Mouse (Mus musculus) forebrain, embryonic 10.5 days (tissue): ENCODE measurements at regions not wholly inside any gene's neighbourhood (a gene's known extent, or its start where the extent isn't known, plus 50 kb on each side); places are given as distances from the start of the nearest gene placed in this dataset.

Experiments
- DNase-seq: peaks from one replicate; pipeline ENCODE4 v3.0.0-alpha.2; 2017; ENCODE audit warnings: low spot score; ENCODE audit errors: extremely low spot score
- H3K27ac ChIP-seq: fragments of 300-500 bp; sonication (generic); 2 replicates; pipeline ENCODE4 v1.5.1; 2016; ENCODE audit warnings: mild to moderate bottlenecking
- H3K27me3 ChIP-seq: fragments of 300-500 bp; sonication (generic); 2 replicates; pipeline ENCODE4 v1.6.1; 2016; ENCODE audit warnings: mild to moderate bottlenecking; ENCODE audit not compliant: poor library complexity, severe bottlenecking
- H3K36me3 ChIP-seq: fragments of 300-500 bp; sonication (generic); replicated peaks from 2 replicates; pipeline ENCODE4 v1.6.1; 2016; ENCODE audit warnings: mild to moderate bottlenecking, moderate library complexity
- H3K4me1 ChIP-seq: fragments of 300-500 bp; sonication (generic); 2 replicates; pipeline ENCODE4 v1.6.1; 2016
- H3K4me3 ChIP-seq: fragments of 300-500 bp; sonication (generic); 2 replicates; pipeline ENCODE4 v1.5.1; 2016; ENCODE audit warnings: mild to moderate bottlenecking, moderate library complexity
- H3K9me3 ChIP-seq: fragments of 300-500 bp; sonication (generic); 2 replicates; pipeline ENCODE4 v1.6.1; 2016; ENCODE audit warnings: mild to moderate bottlenecking, moderate library complexity
- WGBS: fragments of 180-500 bp; shearing (Covaris S2); methylation state at CpG from one replicate; pipeline ENCODE4 v1.1.7; 2016; 5-methylcytosine and 5-hydroxymethylcytosine counted together

DNA sequence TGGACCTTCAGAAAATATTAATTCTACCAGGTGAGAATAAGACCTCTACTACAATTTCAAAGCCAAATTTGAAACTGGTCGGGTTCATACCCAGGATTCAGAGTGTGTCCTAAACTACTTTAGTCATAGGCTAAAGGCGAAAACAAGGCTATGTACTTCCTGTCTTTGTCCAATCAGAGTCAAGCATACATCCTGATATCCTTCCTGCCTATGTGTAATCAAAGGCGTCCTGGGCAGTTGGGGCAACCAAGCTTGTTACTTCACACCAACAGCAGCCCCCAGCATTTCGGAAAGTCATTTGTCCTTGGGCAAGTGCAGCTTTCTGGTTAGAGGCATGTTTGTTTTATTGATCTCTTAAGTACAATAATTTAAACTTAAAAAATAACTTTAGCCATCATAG is 83.7 kb upstream of the Plcl2 start:
- H3K36me3 ChIP-seq: no peaks in the 10 kb centered on the region
- no peak for DNase-seq
- H3K9me3 ChIP-seq: peaks cover 6% of the 10 kb centered on the region; the same call in 1 of the 2 replicates
- WGBS: 86% methylated on average over 4 of the region's 4 CpGs
- H3K4me1 ChIP-seq: peaks cover 27% of the 10 kb centered on the region
- H3K4me3 ChIP-seq: no peak overlapping the region
- no peaks in the 10 kb centered on the region; the same call in 1 of the 2 replicates for H3K27me3 ChIP-seq
- no peak overlapping the region for H3K27ac ChIP-seq

DNA sequence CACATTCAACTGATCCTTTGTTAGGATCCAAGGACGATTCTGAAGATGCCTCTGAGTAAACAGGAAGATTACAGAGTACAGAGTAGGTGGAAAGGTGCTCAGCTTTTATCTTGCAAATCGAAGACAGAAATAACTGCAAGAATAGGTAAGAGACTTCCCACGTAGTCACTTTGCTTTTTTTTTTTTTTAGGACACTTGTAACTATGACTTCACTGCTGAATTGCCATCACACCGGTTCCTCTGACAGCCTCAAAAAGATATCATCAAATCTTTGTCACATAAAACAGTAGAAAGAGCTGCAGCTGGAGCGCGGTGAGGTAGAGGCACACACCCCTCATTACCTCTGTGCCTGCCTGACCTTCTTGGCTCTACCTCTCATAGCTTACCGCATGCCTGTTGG is 83.1 kb upstream of the Plcl2 start:
- Histone ChIP-seq H3K27ac (peak overlapping the region; percentile 36; the same call in 1 of the 2 replicates), H3K4me3 (no peak overlapping the region), H3K4me1 (peaks cover 27% of the 10 kb centered on the region), H3K36me3 (no peaks in the 10 kb centered on the region), H3K27me3 (no peaks in the 10 kb centered on the region; the same call in 1 of the 2 replicates), H3K9me3 (peaks cover 6% of the 10 kb centered on the region; the same call in 1 of the 2 replicates)
- 79% methylated on average over 7 of the region's 7 CpGs for WGBS
- no peak for DNase-seq

DNA sequence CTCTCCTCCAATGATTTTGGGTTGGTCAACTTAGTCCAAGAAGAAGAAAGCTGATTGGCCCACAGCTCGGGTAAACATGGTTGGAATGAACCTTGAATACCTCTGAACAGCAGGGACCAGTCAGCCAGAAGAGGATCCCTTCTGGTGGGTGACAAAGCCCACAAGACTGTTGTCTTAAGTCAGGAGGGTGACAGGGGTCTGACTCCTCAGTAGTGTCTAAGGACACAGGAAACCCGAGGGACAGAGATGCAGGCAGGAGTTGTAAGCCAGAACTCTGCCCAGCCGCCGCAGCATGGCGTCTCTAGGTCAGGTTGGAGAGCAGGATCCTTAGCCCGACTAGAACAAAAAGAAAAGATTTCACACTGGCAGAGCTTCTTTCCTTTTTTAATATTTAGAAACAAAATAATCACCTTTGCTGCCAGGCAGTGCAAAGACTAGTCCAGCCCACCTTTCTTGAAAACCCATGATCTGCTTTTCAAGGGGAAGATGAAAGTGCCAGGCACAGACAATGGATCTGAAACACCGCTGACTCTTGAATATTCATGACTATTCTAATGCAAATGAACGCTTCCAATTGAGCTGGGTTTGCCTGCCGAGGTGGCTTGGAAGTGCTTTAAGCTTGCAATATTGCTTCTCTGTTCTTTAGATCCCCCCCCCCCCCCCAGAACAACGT is 81.7 kb upstream of the Plcl2 start:
- no peaks in the 10 kb centered on the region for H3K36me3 ChIP-seq
- WGBS: 8% methylated on average over 10 of the region's 10 CpGs
- peak overlapping the region; percentile 86 for H3K27ac ChIP-seq
- H3K27me3 ChIP-seq: no peaks in the 10 kb centered on the region; the same call in 1 of the 2 replicates
- peak; percentile 70 for DNase-seq
- peak overlapping the region; percentile 40 for H3K4me3 ChIP-seq
- peaks cover 6% of the 10 kb centered on the region; the same call in 1 of the 2 replicates for H3K9me3 ChIP-seq
- peaks cover 27% of the 10 kb centered on the region for H3K4me1 ChIP-seq

DNA sequence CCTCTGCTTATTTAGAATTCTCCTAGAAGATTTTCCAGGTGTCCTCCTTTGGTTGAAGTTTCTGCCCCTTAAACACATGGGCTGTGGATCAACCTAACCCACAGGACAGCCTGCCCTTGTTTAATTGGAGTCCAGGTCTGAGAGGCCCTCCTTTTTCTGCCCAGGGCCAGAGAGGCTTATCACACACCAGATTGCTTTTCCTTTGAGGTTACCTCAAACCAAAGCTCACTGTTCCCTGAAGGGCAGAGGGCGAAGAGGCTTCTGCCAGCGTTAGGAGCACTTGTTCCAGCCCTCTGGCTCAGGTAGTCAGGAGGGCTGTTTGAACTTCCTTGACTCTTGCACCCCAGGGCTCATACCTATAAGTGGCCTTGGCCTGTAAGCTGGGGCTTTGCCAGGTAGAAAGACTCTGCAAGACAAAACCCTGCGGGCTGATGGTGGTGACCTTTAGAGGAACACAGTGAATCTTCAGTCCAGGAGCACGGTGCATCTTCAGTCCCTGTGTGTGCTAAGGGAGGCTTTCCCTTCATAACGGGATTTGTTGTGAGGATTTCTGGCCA is 81.1 kb upstream of the Plcl2 start:
- H3K4me1 ChIP-seq: peaks cover 27% of the 10 kb centered on the region
- 41% methylated on average over 5 of the region's 5 CpGs for WGBS
- H3K27me3 ChIP-seq: no peaks in the 10 kb centered on the region; the same call in 1 of the 2 replicates
- no peak for DNase-seq
- peak overlapping the region; percentile 40 for H3K4me3 ChIP-seq
- no peaks in the 10 kb centered on the region for H3K36me3 ChIP-seq
- H3K9me3 ChIP-seq: peaks cover 6% of the 10 kb centered on the region; the same call in 1 of the 2 replicates
- H3K27ac ChIP-seq: peak overlapping the region; percentile 86

DNA sequence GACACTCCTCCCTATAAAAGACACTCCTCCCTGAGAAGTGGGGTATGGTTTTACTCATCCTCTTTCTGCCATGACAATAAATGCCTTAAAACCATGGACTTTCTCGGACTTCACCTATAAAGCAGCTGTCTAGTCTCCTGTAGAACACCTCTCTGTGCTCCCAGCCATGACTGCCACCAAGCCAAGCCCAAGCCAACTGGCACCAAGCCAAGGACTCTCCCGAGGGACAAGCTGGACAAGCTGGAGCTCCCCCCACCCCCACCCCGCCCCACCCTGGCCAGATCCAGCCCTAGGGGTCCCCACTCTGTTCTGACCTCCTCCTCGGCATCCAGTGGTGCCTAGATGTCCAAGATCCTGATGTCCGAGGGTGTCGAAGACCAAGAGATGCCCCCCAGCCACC is 76.6 kb upstream of the Plcl2 start:
- 90% methylated on average over 6 of the region's 6 CpGs for WGBS
- Histone ChIP-seq H3K4me1 (peaks cover 14% of the 10 kb centered on the region), H3K4me3 (no peak overlapping the region), H3K9me3 (no peaks in the 10 kb centered on the region), H3K27ac (no peak overlapping the region; the same call in 1 of the 2 replicates), H3K36me3 (no peaks in the 10 kb centered on the region), H3K27me3 (no peaks in the 10 kb centered on the region; the same call in 1 of the 2 replicates)
- no peak for DNase-seq

DNA sequence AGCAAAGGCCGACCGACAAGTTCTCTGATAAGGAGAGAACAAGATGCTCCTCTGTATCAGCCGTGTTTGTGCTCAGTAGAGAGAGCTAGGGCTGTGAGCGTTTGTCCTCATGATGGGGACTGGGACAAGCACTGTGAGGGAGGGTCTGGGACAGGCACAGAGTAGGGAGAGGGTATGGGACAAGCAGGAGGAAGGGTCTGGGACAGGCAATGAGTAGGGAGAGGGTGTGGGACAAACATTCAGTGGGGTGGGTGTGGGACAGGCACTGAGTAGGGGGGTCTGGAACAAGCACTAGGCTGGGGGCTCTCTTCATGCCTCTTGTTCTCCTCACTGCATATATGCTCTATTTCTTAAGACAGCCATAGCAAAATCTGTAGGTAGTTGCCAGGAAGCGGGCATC is 70.2 kb upstream of the Plcl2 start:
- Histone ChIP-seq H3K27me3 (no peaks in the 10 kb centered on the region), H3K4me3 (no peak overlapping the region), H3K9me3 (no peaks in the 10 kb centered on the region), H3K36me3 (no peaks in the 10 kb centered on the region), H3K27ac (peak overlapping the region; percentile 5; the same call in 1 of the 2 replicates), H3K4me1 (no peaks in the 10 kb centered on the region)
- no peak for DNase-seq
- WGBS: 94% methylated on average over 5 of the region's 5 CpGs

DNA sequence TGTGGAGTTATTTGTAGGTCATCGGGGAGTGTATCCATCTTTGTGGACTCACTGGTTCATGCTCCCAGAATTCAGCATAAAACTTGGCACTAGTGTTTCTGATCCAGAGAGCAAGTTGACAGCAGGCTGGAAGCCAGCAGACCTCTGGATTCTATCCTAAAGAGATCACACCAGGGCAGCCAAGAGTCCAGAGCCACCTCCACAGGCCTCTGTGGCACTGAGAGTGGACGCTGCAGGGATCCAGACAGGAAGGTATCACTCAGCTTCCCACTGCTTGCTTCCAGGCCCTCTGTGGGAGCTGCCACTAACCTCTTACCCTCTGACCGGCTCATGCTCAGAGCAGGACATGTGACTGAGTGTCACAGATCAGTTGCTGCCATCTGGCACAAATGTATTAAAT is 69.8 kb upstream of the Plcl2 start:
- Histone ChIP-seq H3K36me3 (no peaks in the 10 kb centered on the region), H3K4me1 (no peaks in the 10 kb centered on the region), H3K27me3 (no peaks in the 10 kb centered on the region), H3K4me3 (no peak overlapping the region), H3K9me3 (no peaks in the 10 kb centered on the region), H3K27ac (no peak overlapping the region)
- 89% methylated on average over 3 of the region's 3 CpGs for WGBS
- DNase-seq: no peak

DNA sequence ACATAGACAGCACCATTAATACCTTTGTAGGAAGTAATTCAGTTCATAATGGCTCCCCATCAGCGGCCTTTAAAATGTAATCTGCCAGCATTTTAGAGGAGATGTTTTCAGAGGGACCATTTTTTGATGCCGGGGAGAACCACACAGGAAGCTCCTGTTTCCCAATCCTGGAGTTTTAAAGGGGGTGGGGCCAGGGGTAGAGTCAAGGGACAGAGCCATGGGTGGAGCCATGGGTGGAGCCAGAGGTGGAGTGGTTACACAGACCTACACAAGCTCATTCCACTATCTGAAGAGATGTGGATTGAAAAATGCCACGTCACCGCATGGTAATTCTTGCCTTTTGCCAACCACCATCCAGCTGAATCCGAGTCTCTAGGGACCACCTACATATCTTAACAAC is 67.1 kb upstream of the Plcl2 start:
- Histone ChIP-seq H3K4me3 (no peak overlapping the region), H3K27me3 (no peaks in the 10 kb centered on the region), H3K9me3 (no peaks in the 10 kb centered on the region), H3K4me1 (no peaks in the 10 kb centered on the region), H3K27ac (no peak overlapping the region), H3K36me3 (no peaks in the 10 kb centered on the region)
- DNase-seq: no peak
- 91% methylated on average over 5 of the region's 5 CpGs for WGBS

DNA sequence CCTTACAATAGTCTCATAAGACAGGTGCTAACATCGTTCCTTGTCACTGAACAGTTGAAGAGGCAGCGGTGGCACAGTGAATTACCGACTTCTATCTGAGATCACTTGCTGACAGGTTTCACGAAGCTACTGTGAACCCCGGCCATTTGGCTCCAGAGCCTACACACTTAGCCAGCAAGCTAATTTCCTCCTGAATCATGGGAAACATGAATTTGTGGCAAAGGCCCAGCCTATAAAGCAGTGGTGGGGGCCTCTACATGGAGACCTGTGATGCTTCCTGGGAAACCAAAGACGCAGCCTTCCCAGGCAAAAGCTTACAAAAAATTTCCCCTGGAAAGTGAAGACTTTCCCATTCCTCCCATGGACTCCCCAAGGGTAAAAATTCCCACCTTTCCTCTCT is 66.3 kb upstream of the Plcl2 start:
- H3K4me3 ChIP-seq: no peak overlapping the region
- no peaks in the 10 kb centered on the region for H3K36me3 ChIP-seq
- 95% methylated on average over 6 of the region's 6 CpGs for WGBS

DNA sequence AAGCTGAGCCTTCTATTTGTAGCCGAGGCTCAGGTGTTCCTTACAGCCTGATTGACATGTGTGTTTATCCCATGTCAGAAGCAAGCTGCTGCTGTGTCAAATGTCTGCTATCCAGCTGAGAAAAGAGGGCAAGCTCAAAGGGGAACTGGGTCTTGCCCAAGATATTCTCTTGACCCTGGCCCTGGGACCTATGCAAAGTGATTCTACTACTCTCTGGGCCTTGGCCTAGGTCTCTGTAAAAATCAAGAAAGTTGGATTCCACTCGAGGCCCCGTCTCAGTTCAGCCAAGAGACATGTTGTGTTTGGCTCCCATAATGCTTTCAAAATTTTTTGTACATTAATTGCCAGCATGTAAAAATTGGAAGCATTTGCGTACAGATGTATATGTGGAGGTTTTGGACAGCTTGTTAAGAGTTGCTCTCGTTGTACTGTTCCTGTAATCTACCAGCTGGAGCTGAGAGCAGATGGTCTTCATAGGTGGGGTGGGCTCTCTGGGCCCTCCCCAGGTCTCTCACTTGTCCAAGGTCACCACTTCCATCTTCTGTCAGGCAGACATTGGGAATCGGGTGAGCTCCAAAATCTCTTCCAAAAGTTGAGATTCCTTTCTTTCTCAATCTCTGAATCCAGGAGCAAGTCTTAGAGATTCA is 65.7 kb upstream of the Plcl2 start:
- H3K4me3 ChIP-seq: no peak overlapping the region
- DNase-seq: no peak
- no peaks in the 10 kb centered on the region for H3K4me1 ChIP-seq
- no peaks in the 10 kb centered on the region for H3K9me3 ChIP-seq
- no peaks in the 10 kb centered on the region for H3K36me3 ChIP-seq
- H3K27me3 ChIP-seq: no peaks in the 10 kb centered on the region
- no peak overlapping the region for H3K27ac ChIP-seq
- WGBS: 87% methylated on average over 6 of the region's 6 CpGs

More for the DNA sequence above, 66.3 kb upstream of the Plcl2 start:
- Histone ChIP-seq H3K27me3 (no peaks in the 10 kb centered on the region), H3K27ac (no peak overlapping the region), H3K9me3 (no peaks in the 10 kb centered on the region), H3K4me1 (no peaks in the 10 kb centered on the region)
- no peak for DNase-seq

DNA sequence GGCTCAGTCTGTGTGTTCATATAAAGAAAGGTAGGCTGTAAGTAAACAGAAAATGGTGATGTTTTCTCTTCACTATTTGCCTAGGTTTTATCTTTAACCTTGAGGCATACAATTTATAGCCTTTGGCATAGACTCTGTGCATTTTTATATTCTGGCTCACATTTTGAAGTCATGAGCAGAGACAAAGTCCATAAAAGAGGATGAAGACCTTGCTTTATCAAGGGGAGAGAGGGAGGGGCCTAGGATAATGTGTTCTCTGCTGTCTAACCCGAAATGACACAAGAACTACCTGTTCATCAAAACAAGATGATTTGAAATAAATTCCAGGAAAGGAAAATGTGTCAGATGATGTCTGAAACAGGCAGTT is 65.2 kb upstream of the Plcl2 start:
- DNase-seq: no peak
- no peaks in the 10 kb centered on the region for H3K9me3 ChIP-seq

DNA sequence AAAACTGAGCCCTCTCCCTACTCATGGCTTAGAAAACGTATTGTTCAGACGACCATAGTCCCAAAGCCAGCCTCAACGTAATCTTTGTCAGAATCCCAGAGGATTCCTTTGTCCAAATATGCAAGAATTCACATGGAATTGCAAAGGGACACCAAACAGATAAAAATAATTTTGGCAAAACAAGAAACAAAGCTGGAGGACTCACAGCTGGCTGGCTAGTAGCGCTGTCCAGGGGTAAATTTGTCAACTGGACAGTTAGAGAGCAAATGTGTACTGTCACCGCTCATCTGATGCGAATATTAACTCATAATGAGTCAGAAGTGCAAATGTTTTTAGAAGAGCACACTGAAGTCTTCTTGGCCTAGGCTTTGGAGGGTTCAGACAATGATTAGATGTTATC is 60.5 kb upstream of the Plcl2 start:
- H3K4me1 ChIP-seq: peaks cover 5% of the 10 kb centered on the region; the same call in 1 of the 2 replicates
- H3K4me3 ChIP-seq: no peak overlapping the region
- DNase-seq: no peak
- no peaks in the 10 kb centered on the region for H3K36me3 ChIP-seq
- H3K27me3 ChIP-seq: no peaks in the 10 kb centered on the region
- H3K27ac ChIP-seq: no peak overlapping the region
- H3K9me3 ChIP-seq: no peaks in the 10 kb centered on the region
- WGBS: 90% methylated on average over 6 of the region's 6 CpGs

More for the DNA sequence above, 65.2 kb upstream of the Plcl2 start:
- Histone ChIP-seq H3K4me1 (no peaks in the 10 kb centered on the region), H3K36me3 (no peaks in the 10 kb centered on the region), H3K4me3 (no peak overlapping the region), H3K27me3 (no peaks in the 10 kb centered on the region), H3K27ac (no peak overlapping the region)
- WGBS: 81% methylated on average over 1 of the region's 1 CpGs

DNA sequence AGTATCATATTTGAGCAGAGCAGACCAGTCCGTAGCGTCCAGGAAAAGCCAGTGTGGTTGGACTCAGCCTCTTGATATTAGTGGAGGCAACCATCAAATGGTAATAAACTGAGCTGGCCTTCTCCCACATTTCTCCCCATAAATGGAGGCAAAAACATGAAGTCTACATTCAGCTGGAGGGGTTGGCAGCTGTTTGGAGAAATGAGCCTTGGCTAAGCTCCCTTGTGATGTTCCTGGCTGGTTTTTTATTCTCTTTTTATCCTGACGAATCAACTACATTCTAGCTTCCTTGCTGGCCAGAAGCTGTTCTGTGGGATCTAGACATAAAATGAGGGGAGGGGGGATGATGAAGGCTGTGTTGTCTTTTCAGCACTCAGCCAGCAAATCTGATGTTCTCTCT is 57.6 kb upstream of the Plcl2 start:
- Histone ChIP-seq H3K27ac (no peak overlapping the region), H3K4me1 (peaks cover 5% of the 10 kb centered on the region; the same call in 1 of the 2 replicates), H3K4me3 (no peak overlapping the region), H3K36me3 (no peaks in the 10 kb centered on the region), H3K9me3 (no peaks in the 10 kb centered on the region), H3K27me3 (no peaks in the 10 kb centered on the region)
- DNase-seq: no peak
- 86% methylated on average over 3 of the region's 3 CpGs for WGBS
